Mouse (Mus musculus) adrenal gland, postnatal 25 days (tissue): ENCODE data around the gene Nccrp1. TPM values are rescaled to one million over a fixed set of nuclear protein-coding genes. Genes with fewer than 3 reads are reported as not detected.
"Not testable (repeated sequence)": the region's sequence is repeated elsewhere in the genome, so short reads cannot be mapped to it uniquely, and the experiment has no call there.

Source experiments
- DNase-seq: peaks from one replicate; pipeline ENCODE4 v3.0.0; 2021; ENCODE audit warnings: mixed read lengths
- microRNA-seq, 2 experiments: library from miRNA; unstranded; fragments of <30 nt; microRNA quantifications; one replicate each; pipeline ENCODE4 v1.2.0; 2021
- total RNA-seq: library from RNA; stranded (reverse); gene quantifications from 2 replicates; pipeline ENCODE4 v1.2.3, GENCODE M21; 2021

Gene Nccrp1
- total RNA-seq, 1 experiment from 2014 or later = not detected

DNA sequence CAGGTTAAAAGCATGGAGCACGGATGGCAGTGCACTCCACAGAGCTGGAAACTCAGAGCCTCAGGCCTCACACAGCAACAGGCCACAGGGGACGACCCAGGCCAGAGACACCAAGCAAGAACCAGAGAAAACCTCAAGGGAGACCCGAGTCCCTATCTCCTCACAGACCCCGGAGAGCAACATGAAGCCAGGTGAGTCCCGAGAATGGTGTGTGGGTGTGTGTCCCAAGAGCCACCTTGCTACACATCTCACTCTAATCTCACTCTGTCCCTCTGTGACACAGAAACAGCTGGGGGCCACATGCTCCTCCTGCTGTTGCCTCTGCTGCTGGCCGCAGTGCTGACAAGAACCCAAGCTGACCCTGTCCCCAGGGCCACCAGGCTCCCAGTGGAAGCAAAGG, 24.5 kb downstream of the Nccrp1 start, which contains the start of gene Ifnl3:
Gene Ifnl3 (plus strand): TSS at position 301 of the 400 bp plus-strand sequence.
- not testable (repeated sequence) for DNase-seq

GRCm38 (mm10) chr7:28511441-28511840, 35.6 kb downstream of the Nccrp1 start:
- DNase-seq = no peak

DNA sequence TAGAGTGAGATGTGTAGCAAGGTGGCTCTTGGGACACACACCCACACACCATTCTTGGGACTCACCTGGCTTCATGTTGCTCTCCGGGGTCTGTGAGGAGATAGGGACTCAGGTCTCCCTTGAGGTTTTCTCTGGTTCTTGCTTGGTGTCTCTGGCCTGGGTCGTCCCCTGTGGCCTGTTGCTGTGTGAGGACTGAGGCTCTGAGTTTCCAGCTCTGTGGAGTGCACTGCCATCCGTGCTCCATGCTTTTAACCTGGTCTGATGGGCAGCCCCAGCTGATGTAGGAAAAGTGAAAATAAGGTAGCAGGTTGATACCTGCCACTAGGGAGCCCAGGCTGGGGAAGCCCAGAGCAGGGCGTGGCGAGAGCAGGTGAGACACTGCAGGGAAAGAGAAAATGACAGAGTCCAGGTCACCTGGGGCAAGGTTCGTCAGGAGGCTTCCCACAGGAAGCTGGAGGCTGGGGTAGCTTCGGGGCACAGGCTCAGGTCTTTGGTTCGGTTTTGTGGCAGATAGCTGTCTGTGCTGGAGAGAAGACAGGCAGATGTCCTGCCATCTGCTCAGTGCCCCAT, 36.6 kb downstream of the Nccrp1 start, which contains the start of gene Ifnl2:
Gene Ifnl2 (minus strand): TSS at position 51 of the 570 bp plus-strand sequence.
- not testable (repeated sequence) for DNase-seq

DNA sequence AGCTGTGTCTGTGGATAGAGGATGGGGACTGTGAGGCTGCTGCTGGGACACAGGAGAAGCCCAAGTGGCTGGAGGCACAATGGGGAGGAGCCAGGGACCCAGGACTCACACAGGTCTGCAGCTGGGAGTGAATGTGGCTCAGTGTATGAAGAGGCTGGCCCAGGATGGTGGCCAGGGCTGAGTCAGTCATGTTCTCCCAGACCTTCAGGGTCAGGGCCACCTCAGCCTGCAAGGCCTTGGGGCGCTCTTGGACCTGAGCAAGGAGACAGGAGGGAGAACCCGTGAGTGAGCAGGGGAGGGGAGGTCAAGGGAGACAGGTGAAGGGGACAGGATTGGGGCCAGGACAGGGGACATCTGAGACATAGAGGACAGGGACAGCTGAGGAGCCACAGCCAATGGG, 37.9 kb downstream of the Nccrp1 start:
- not testable (repeated sequence) for DNase-seq

DNA sequence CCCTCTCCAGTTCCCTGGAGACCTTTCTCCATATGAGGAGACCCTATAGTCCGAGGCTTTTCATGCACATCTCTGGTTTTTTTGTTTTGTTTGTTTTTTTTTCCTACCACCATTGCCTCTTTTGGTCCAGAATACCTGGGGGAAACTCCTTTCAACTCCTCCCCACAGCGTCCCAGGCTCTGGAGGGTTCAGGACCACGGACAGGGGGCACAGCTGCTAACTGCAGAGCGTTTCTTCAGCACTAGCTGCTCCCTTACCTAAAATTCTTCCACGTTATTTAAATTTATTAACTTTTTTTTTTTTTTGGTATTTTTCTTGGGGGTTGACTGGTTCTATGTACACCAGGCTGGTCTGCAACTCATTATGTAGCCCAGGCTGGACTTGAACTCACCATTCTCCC, 41.5 kb downstream of the Nccrp1 start:
- peak; percentile 50 for DNase-seq

DNA sequence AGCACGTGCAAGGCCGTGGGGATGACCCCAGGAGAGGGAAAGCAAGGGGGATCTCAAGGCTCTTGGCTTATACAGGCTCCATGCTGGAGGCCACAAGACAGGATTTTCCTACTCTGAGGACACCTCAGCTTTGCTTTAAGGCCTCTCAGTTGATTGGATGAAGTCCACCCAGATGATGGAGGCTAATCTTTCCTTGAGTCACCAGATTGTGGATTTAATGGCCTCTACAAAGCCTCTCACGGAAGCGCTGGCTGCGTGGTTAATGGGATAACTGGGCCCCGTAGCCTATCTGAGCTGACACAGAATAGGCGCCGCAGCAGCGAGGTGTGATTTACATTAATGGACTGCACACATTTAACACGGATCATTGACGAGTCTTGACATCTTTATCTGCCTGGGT, 51.6 kb downstream of the Nccrp1 start:
- DNase-seq = no peak

Small RNA genes within 50 kb of the gene (microRNA-seq; reads per million reads assigned to microRNA genes)
- 0.36 to 1.0 reads per million in 2 experiments for gene Mir7049

Other genes starting within 250 kb of the Nccrp1 start
- not detected in 2 replicates for gene Dll3, start 245.0 kb downstream of the Nccrp1 start, total RNA-seq
- gene Timm50, start 235.2 kb downstream of the Nccrp1 start, total RNA-seq = 72.0 and 81.3 TPM in 2 replicates
- 136 and 164 TPM in 2 replicates for gene Supt5, start 208.5 kb downstream of the Nccrp1 start, total RNA-seq
- gene Rps16, start 196.6 kb downstream of the Nccrp1 start, total RNA-seq = 820 and 1,029 TPM in 2 replicates
- 25.1 and 27.0 TPM in 2 replicates for gene Plekhg2, start 174.7 kb downstream of the Nccrp1 start, total RNA-seq
- 14.8 and 16.1 TPM in 2 replicates for gene Zfp36, start 167.0 kb downstream of the Nccrp1 start, total RNA-seq
- 31.3 and 34.4 TPM in 2 replicates for gene Med29, start 154.5 kb downstream of the Nccrp1 start, total RNA-seq
- gene Paf1, start 154.3 kb downstream of the Nccrp1 start, total RNA-seq = 80.7 and 92.7 TPM in 2 replicates
- gene Gmfg, start 109.8 kb downstream of the Nccrp1 start, total RNA-seq = 7.2 and 11.2 TPM in 2 replicates
- 15.9 and 17.4 TPM in 2 replicates for gene Lrfn1, start 95.3 kb downstream of the Nccrp1 start, total RNA-seq
- not detected in 2 replicates for gene Ifnl2, start 36.8 kb downstream of the Nccrp1 start, total RNA-seq
- not detected in 2 replicates for gene Ifnl3, start 24.4 kb downstream of the Nccrp1 start, total RNA-seq
- not detected in 2 replicates for gene Sycn, start 6.4 kb downstream of the Nccrp1 start, total RNA-seq
- gene Samd4b, start 50.9 kb upstream of the Nccrp1 start, total RNA-seq = 66.6 and 69.4 TPM in 2 replicates
- gene Pak4, start 50.9 kb upstream of the Nccrp1 start, total RNA-seq = 32.0 and 35.2 TPM in 2 replicates
- gene Acp7, start 84.1 kb upstream of the Nccrp1 start, total RNA-seq = not detected in 2 replicates
- 1.3 and 1.9 TPM in 2 replicates for gene Fbxo27, start 145.6 kb upstream of the Nccrp1 start, total RNA-seq
- gene Fbxo17, start 169.6 kb upstream of the Nccrp1 start, total RNA-seq = 3.9 and 5.3 TPM in 2 replicates
- 78.8 and 86.5 TPM in 2 replicates for gene Mrps12, start 194.6 kb upstream of the Nccrp1 start, total RNA-seq
- 15.4 and 22.3 TPM in 2 replicates for gene Sars2, start 194.7 kb upstream of the Nccrp1 start, total RNA-seq
- gene Ccer2, start 208.9 kb upstream of the Nccrp1 start, total RNA-seq = not detected in 2 replicates
- gene Sirt2, start 219.5 kb upstream of the Nccrp1 start, total RNA-seq = 71.4 and 75.2 TPM in 2 replicates
- gene Nfkbib, start 220.3 kb upstream of the Nccrp1 start, total RNA-seq = 36.8 and 42.6 TPM in 2 replicates
- 2.9 and 3.1 TPM in 2 replicates for gene Rinl, start 241.7 kb upstream of the Nccrp1 start, total RNA-seq